Mouse (Mus musculus) spleen, adult 2 months (tissue): ENCODE results near the gene Gm43552.

Source experiments
- CTCF ChIP-seq: fragments of 200-500 bp; IDR thresholded peaks from 2 replicates; pipeline ENCODE4 v1.5.1; 2011; ENCODE audit warnings: mild to moderate bottlenecking, inconsistent platforms; ENCODE audit not compliant: insufficient read depth, insufficient read length, insufficient replicate concordance; ENCODE audit errors: extremely low read depth
- POLR2A ChIP-seq: fragments of 200-500 bp; IDR thresholded peaks from 2 replicates; pipeline ENCODE4 v1.6.1; 2011; ENCODE audit warnings: low read depth, low read length, inconsistent platforms

DNA sequence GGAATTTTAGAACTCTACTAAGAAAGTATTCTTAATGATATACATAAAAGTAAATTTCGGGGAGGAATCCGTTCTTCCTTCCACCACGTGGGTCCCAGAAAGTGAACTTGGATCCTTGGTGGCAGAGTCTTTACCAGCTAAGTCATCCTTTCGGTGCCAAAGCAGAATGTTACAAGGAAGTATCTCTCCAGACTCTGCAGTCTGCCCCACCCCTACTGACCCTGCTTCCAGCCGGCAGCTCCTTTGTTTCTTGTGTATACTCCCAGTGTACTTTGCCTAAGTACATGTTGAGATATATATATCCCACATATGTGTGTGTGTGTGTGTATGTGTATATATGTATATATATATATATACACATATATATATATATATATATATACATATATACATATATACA lies 63.2 kb downstream of the Gm43552 start:
- no peak for TF ChIP-seq CTCF
- TF ChIP-seq POLR2A = no peak
